Mouse (Mus musculus) B cell, adult 2 months (primary cell): Measurements from ENCODE around the gene Erfe.
A peak's percentile ranks its signal among the peaks of the same experiment; 100 is the strongest.

Experiments used
- DNase-seq, 2 experiments: peaks; one replicate each; pipeline ENCODE4 v3.0.0; 2022

Erfe gene

DNA sequence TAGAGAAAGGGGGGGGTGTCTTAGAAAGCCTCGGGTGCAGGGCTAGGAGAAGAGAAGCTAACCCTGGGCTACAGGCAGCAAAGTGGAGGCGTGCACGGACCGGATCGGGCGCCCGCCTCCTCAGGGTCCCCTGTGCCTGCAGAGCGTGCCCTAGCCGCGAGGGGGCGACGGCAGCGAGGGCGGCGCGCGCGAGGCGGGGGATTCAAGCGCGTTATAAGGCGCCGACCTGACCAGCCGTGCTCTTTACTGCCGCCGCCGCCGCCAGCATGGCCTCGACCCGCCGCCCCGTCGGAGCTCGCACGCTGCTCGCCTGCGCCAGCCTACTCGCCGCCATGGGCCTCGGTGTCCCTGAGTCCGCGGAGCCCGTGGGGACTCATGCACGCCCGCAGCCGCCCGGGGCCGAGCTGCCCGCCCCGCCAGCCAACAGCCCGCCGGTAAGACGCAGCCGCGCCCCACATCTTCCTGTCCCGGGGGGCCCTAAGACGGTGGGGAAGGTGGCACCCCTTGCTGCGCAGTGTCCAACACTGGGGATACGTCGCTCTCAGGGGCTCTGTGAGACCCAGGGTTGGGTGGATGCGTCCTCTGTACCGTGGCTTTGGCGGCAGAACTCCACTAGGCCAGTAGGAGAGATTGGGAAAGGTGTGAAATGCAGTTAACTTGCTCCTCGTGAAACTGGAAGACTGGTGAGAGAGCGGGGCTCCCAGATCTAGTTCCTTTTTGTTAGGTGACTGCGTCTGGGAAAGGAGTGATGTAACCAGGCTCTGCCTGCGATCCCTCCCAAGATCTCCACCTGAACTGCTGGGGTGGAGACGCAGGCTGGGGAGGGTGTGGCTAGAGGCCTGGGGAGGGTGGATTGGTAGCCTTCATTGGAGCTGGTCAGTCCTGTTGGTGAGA is at the start of gene Erfe:
Erfe (plus strand) TSS at position 216 of the 894 bp plus-strand sequence.
- DNase-seq = peak; percentile 86 to 88

DNA sequence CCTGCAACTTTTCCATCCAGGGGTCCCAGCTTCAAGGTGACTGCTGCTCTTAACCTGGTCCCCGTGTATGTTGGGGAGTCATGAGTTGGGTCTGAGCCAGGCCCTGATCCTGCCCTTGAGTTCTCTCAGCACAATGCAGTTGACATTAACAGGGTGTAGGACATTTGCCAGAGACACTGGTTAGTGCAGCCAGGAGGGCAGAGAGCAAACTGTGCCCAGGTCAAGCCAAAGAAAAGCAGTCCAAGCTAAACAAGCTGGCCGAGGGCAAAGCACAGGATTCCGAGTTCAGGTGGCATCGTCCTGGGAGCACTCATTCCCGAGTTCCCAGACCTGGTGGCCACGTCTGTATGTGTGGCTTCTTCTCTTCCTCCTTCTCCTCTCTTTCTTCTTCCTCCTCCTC is 48.6 kb upstream of the Erfe start:
- no peak for DNase-seq

DNA sequence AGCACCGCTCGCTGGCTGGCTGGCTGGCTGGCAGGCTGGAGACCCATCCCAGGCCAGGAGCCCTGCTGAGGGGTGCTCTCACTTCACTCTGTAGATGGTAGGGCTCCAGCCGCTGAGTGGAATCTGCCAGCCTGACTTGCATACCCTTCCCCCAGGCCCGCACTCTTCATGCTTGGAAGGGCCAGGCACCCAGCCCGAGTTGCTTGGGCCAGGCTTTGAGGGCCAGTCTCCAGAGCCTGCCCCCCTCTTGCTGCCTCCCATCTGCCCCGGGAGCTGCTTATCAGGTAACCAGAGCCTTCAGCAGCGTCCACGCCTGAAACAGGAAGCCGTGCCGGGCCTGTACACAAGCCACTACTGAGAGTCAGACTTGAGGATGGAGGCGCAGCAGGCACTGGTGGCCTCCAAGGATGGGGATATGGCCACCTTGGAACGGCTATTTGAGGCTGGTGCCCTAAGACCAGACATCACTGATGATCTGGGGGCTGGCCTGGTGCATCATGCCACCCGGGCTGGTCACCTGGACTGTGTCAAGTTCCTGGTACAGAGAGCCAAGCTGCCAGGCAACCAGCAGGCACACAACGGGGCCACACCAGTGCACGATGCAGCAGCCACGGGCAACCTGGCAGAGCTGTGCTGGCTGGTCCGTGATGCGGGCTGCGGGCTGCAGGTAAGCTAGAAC is 44.3 kb upstream of the Erfe start, which contains the start of gene Espnl:
Espnl (plus strand) TSS at position 316 of the 679 bp plus-strand sequence.
- DNase-seq = no peak

DNA sequence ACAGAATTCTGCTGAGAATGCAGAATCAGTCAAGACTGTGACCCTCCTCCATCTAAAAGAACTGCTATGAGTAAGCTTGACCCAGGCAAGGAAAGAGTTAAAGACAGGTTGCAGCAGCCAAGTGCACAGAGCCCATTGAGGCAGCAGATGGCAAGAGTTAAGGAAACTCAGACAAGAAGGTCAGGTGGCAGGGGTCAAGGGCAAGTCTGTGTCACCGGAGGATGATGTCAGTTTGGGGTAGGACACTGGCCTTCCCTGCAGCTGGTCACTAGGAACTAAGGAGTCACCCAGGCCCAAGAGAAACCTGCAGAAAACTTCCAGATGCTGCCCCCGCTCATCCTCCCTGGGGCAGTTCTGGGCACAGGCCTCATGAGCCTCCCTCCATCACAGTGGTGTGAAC is 41.6 kb upstream of the Erfe start:
- no peak for DNase-seq

DNA sequence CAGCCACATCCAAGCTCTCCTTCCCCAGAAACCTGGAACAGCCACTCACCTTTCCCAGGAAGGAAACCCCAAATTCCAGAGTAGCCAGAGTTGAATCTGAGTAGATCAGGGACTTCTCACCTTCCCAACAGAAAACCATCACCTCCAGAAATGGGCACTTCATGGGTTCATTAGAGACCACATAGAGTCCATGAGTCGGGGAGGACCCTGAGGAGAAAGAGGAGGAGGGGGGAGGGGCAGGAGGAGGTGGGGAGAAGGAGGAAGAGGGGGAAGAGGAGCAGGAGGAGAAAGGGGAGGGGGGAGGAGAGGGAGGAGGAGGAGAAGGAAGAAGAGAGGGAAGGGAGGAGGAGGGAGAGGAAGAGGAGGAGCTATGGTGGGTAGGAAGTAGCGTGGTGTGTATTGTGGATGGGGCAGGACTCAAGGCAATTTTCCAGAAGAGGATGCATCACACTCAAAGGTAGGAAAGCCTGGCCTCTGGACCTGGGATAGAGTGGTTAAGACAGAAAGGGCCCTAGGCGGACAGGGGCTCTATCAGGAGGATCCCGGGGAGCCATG is 40.7 kb upstream of the Erfe start:
- DNase-seq = no peak

DNA sequence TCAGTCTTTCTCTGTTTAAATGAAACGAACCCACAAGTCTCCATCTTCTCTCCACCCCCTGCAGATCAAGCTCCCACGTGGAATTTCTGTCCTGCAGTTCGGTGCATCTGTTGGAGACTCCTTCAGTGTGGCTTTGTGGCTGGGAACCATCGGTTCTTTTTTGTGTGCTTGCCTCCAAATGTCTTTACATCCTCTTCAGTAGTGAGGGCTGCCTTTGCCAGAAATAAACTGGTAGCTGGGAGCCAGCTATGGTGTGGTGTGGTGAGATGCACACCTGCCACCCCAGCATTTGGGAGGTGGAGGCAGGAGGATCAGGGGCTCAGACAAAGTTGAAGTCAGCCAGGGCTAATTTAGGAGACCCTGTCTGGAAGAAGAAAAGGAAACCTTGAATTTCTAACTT is 34.1 kb upstream of the Erfe start:
- no peak for DNase-seq

DNA sequence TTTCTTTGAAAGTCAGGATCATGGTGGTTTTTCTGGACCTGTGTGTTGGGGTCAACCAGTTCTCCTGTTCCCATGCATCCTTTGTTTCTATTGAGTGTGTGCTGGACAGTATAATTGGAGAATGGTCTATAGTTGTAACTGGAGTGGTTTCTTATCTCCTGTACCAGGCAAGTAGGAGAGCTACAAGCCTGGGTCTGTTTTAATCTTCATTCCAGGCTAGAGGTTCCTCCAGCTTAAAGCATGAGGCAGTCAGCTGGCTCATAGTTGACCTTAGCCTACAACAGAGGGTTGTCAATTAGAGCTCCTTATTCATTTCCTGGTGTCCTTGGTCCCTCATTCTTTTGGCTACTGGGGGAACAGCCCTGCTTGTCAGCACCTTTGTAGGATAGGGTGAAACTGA is 32.6 kb upstream of the Erfe start:
- DNase-seq = no peak

DNA sequence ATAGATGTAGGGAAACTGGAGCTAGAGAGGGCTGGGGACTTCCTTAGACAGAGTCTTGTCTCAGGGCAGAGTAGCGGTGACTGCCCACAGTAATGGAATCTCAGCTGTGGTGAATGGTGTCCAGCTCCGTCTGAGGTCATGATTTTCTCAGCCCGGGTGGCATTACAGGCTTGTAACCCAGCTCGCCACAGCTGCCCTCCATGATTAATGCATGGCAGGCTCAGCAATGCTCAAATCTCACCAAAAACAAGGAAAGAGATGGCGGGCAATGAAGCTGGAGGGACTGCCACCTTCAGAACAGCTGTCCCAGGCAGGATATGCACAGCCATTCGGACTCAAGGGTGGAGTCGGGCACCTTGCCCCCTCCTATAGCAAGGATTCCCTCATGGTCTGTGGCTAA is 28.9 kb upstream of the Erfe start:
- DNase-seq = no peak

DNA sequence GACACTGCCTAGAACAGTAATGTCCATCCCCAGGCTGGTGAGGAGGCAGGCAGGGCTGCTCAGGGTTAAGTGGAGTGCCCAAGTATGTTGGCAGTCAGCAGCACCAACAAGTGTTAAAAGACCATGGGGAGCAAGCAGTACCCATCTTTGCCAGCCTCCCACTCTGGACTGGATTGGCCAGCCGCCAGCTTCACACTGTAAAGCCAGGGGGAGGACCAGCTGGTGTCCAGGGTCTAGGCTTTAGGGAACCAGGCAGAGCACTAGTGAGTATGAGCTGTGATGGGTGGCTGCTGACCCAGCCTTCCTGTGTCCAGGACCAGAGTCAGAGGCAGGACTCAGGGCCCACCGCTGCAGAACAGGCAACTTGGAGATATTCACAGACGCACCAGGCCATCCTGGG is 22.2 kb upstream of the Erfe start:
- DNase-seq = no peak

DNA sequence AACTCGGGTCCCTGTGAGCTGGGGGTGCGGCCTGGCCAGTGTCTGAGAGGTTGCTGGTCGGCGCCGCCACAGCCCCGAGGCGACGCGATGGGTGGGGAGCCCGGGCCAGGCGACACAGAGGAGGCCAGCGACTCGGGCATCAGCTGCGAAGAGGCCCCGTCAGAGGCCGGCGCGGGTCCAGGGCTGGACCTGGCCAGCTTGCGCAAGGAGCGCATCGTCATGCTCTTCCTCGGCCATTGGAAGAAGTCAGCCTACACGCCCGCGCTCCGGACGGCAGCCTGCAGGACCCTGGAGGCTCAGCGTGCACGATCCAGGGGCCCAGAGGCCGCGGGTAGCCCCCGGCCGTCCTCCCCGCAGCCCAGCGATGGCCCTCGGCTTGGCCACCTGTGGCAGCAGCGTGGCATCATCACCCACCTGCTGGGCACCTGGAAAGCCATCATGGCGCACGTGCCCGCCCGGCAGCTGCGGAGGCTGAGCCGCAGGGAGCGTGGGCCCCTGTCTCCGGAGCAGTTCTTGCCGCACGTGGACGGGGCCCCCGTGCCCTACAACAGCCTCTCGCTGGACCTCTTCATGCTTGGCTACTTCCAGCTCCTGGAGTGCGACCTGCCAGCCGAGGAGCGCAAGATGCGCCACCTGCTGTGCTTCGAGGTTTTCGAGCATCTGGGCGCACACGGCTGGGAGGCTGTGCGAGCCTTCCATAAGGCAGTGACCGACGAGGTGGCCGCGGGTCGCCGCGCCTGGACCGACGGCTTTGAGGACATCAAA is 21.1 kb upstream of the Erfe start:
- DNase-seq = no peak

DNA sequence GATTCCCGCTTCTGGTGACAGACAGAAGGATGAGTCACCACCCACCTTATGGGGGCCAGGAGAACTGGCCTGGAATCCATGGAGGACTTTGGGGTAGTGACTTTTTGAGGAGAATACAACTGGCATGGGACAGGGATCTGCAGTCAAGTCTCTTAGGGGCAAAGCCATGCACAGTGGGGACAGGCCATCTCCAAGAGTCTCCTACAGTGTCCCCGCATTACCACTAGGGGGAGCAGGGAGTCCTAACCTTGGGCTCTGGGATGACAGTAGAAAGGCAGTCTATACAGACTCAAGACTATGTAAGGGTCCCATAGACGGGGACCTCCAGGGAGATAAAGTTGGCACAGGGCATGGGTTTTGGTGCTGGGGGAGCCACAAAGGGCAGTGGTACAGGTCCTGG is 19.3 kb upstream of the Erfe start:
- peak; percentile 76 to 78 for DNase-seq

DNA sequence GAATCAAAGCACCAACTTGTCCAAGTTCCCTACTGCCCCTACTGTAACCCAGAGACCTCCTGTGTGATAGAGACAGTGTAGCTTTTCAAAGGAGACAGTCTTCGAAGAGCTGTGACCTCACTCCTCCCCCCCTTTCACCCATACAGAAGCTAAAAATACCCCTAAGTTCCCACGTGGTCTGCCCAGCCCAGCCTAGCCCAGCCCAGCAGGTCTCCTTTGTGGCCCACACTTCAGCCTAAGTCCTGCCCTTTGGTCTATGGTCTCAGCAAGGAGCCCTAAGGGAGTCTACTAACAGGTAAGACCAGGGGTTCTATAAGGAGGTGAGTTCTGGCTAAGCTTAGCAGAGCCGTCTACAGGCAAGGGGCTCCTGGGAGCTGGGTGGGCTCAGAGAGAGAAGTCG is 15.4 kb upstream of the Erfe start, which contains the start of gene Klhl30:
Klhl30 (plus strand) TSS at position 176 of the 400 bp plus-strand sequence.
- DNase-seq = no peak

DNA sequence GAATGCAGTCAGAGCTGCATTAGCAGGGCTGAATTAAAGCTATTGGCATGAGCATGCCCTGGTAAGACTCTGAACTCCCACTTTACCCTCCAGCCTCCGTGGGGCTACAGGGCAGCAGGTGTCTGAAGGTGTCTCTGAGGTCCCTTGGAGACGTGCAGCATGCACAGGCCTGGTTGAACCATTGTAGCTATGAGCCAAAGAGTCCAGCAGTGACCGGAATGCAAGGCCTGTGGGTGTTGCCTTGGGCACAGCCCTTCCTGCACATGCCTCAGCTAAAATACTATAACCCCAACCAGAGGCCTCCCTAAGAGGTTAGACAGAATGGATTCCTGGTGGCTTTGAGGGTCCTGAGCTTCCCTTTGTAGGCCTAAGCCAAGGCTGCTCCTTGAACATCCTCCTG is 15.0 kb upstream of the Erfe start:
- no peak for DNase-seq

DNA sequence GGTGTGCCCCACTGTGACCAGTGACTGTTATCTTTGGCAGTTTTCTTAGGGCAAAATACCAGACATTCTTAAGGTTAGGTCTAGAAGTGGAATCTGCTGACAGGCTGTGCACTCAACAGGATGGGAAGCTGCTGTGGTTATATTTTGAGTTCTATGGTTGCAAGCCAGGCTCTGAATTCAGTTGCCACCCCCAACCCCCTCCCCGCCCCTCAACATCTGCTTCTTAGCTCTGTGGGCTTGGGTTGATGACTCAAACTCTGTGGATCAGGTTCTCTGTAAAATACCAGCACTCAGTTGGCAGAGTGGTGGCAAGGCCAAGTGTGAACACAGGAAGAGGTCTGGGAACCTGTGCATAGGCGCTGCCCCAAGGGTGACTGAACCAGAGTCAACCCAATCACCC is 14.0 kb upstream of the Erfe start:
- DNase-seq = no peak

DNA sequence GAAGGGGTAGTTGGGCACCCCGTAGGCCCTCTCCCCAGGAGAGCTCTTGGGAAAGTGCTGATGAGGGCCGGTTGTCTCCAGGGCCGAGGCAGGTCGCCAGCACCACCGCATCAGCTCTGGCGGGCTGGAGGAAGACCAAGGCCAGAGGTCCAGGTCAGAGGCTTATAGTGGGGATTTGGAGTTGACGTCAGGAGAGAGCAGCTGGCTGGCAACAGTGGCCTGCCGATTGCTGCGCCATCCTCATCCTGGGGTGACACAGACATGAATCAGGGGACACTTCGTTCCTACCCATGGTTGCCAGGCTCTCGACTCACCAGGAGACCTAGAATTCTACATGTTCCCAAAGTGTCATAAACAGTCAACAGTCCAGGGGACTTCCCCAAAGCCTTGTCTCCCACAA is 10.1 kb upstream of the Erfe start:
- DNase-seq = no peak

DNA sequence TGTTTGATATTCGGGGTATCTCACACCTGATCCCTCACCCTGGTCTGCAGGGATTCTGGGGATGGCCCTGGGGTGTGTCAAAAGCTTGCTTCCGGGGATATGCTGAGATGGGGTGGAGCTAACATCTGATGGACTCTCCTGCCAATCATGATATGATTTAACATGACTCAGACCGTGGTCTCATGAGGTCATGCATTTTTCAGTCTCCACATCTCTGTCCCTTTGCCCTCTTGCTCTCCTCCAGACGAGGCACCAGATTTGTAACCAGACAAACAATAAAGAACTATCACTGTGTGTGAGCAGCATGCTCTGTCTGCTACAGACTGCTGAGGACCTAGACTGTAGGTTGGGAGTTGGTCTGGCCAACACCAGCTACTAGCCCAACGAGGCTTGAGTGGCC is 4.1 kb upstream of the Erfe start:
- DNase-seq = no peak

DNA sequence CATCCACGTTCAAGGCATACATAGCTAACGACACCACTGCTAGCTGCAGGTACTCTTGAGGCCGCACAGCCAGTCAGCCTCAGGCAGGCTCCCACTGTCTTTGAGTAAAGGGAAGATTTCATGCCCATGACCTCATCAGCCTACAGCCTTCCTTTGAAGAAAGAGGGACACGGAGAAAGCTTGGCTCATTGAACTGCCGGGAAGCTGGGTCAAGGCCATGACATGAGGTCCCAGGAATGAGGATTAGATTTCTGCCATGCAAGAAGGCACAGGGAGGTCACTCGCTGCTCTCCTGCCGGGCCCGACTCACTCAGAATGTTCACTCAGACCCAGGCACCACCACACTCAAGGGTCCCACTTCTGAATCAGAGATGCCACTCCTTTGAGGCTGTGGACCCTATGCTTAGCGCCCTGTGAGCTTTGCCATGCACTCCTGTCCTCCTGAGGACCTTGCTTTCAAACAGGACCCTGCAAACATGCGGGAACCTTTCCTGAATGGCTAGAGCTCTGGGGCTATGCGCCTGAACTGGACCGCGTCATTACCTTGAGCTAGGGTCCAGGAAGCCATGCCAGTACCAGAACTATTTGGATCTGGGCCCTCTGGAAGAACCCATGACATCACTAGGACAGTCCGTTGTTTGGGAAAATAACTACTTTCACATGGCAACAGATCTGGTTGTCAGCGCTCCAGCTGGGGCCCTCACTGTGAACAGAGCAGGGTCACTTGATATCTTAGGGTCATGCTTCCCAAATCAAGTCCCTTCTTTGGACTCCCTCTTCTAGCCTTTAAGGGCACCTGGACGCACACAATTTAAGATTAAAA is 1.2 kb upstream of the Erfe start:
- no peak for DNase-seq

DNA sequence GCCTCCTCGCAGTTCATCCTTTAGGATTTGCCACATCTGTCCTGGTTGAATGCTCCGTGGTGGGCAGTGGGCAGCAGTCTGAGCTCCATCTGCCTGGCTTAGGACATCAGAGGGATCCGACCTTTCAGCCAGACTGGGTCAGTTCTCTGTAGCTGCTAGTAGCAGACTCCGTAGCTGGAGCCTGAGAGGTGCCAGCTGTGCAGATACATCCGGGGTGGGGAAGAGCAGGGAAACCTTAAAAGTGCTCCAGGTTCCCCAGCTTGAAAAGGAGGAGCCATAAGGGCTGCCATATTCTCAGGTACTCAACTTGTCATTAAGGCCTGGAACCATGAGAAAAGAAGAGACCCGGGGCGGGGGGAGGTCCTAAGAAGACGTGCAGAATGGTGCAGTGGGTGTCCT is 415 bp upstream of the Erfe start:
- DNase-seq = no peak

DNA sequence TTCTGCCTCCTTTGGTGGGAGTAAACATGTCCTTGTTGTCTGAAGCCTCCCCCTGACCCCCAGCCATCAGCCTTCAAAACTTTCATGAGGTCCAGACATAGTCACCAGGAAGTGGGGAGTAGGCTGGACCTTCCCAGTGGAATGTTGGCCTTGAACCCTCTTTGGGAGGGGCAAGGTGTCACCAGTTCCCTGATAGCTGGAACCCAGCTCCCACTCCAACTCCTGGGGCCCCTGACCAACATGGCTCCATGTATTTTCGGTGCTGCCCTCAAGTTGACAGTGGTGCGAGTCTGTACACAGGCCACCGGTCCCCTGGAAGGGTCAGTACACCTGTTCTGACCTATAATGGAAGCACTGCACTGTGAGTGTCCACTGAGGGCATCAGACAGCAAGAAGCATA is 1.1 kb downstream of the Erfe start:
- no peak for DNase-seq

DNA sequence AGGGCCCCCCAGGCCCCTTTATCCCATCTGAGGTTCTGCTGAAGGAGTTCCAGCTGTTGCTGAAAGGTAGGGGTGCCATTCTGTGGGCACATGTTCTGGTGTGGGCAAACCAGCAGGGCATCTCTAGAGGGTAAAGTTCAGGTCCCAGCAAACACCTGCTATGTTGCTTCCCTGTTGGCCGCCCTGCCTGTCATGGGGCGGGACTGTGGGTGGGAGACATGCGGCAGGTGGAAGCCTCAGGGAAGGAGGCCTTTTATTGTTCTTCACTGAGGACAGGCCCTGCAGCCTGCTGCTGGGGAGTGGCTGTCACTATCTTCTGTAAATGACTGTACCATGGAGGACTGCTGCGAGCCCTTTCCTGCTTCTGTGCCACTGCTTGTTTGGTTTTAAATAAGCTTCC is 3.2 kb downstream of the Erfe start:
- no peak for DNase-seq

DNA sequence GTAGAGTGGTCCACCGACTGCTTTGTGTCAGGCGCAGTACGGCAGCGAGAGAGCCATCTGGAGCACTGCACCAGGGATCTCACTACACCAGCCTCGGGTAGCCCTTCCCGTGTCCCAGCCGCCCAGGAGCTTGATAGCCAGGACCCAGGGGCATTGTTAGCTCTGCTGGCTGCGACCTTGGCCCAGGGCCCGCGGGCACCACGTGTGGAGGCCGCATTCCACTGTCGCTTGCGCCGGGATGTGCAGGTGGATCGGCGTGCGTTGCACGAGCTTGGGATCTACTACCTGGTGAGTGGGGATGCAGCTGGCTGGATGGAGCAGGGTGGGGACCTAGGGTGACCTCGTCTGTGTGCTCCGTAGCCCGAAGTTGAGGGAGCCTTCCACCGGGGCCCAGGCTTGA is 3.8 kb downstream of the Erfe start:
- no peak for DNase-seq

DNA sequence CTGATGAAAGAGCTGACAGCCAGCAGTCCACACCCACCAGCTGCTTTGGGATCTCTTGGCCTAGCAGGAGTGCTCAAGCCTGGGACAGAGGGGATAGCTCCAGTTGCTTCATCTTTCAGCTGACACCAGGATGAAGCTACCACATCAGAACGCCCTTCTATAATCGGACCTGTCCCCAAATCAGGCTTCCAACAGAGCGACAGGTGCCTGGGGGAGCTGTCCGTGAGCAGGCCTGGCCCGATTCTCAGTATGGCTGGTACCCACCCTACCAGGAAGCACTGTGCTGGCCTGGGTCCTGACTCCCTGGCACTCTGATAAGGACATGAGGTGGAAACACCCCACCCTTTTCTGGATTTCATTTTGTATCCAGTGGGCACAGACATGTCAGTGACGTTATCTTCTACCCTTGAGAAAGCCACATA is 7.2 kb downstream of the Erfe start:
- DNase-seq = no peak
